Mouse (Mus musculus): ENCODE data around the gene Peak1.

GRCm38 (mm10) chr9:56339426-56340195 is 78.3 kb downstream of the Peak1 start:
- TF ChIP-seq CTCF (IDR thresholded peaks at IDR 0.05) (no peak), EP300 (IDR thresholded peaks at IDR 0.05) (no peak)

All from lung, postnatal 0 days (tissue).